Mouse (Mus musculus): ENCODE data around the gene Ryr3. TPM values are rescaled to one million over a fixed set of nuclear protein-coding genes. Genes with fewer than 3 reads are reported as not detected.

Gene Ryr3
- total RNA-seq, 2 experiments from 2014 or later, result 76.9 to 86.6 TPM

DNA sequence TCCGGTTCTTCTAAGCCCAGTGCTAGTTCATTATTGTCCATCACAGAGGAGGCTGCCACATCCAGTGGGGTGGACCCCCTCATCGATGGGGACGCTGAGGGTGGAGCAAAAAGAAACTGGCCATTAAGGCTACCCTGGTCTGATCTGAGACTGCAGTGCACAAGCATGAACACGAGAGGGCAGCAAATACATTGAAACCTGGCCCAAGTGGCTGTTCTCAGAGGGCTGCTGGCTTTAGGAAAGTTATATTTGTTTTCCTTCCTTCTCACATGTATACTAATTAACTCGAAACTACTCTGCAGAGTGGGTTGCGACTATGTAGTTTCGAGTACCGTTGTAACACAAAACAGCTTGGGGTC is 416.9 kb downstream of the Ryr3 start:
- Histone ChIP-seq H3K27ac (no peak overlapping the region), H3K4me3 (no peak overlapping the region)
- TF ChIP-seq CTCF (conservative IDR thresholded peaks at IDR 0.05), result peak; percentile 92
- DNase-seq (ENCODE audit: low spot score in 2 of 2), result peak; percentile 39 to 78

DNA sequence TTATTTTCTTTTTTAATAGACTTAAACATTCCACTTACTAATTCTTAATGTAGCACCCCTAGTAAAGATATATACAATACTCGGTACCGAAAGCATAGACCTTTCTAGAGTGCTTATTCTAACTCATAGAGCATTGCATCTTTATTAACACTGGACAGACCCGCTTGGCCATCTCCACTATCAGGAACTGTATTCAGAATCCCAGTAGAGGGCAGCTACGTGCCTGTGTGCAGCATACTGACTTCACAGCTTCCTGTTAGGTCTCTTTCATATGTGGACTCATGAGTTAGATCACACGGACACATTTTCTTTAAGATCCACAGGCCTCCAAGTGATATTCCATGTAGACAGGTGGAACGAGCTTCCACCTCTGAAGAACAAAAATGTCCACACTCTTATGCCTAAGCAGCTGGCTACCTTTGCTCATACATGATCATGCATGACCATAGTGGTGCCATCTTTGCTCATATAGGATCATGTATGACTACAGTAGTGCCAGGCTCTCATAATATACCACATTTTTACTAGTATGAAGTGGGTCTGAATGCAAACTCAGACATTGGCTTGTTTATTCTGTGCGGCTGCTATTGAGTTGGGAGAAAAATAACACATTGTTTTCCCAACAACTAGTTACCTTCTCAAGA is 417.4 kb downstream of the Ryr3 start:
- Histone ChIP-seq H3K27ac (no peak overlapping the region), H3K4me3 (no peak overlapping the region)
- no peak for DNase-seq (ENCODE audit: low spot score in 2 of 2)
- no peak for TF ChIP-seq CTCF (conservative IDR thresholded peaks at IDR 0.05)

DNA sequence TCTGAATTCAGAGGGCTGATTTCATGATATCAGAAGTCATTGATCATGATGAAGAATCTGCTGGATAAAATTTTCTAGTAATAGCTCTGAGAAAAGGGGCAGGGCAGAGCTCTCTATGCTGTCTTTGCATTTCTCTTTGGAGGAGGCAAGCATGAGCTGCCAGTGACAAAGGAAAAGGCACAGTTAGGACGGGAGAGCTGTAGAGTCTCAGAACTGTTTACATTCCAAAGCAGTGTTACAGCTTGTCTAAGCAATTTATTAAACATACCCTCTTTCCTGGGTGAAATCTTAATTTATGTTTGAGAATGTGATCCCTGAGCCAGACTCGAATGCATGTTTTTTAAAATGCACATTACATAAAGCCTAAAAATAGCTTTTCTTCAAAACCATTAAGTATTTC is 435.3 kb downstream of the Ryr3 start:
- TF ChIP-seq CTCF (conservative IDR thresholded peaks at IDR 0.05), result no peak
- no peak for DNase-seq (ENCODE audit: low spot score in 2 of 2)
- Histone ChIP-seq H3K4me3 (no peak overlapping the region), H3K27ac (no peak overlapping the region)

DNA sequence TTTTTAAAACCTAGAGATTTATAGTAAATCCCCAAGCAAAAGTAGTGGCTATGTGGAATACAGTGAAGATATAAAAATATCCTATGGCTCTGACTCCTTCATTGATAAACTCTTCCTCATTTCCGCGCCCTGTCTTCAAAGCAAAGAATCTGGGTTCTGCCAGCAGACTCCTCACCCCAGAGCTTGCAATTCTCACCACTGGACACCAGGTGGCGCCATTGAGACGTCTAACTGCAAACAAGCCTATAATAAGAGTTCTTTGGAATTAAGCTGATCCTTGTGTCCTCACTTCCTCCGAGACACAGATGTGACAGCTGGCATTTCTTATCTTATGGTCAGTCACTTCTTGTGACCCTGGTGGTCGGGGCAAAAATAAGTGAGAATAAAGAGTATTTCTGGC is 442.1 kb downstream of the Ryr3 start:
- TF ChIP-seq CTCF (conservative IDR thresholded peaks at IDR 0.05), result peak; percentile 96
- Histone ChIP-seq H3K4me3 (no peak overlapping the region), H3K27ac (no peak overlapping the region)
- peak; percentile 71 to 85 for DNase-seq (ENCODE audit: low spot score in 2 of 2)

DNA sequence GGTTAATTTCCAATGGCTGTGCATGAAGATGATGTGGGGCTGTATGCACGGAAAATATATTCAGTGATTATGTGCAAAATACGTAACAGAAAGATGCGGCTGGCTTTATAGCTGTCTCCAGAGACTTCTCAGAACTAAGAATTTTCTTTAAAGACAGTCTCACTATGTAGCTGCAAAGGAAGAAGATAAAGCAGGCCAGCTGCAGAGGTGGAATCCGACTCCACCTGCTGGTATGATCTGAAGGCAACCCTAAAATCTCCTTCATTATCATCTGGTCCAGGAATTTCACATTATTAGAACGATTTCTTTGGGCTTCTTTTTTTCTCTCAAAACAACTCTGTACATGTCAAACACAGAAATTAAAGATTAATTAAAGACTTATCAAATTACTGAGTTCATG is 449.2 kb downstream of the Ryr3 start:
- Histone ChIP-seq H3K4me3 (no peak overlapping the region), H3K27ac (no peak overlapping the region)
- no peak for DNase-seq (ENCODE audit: low spot score in 2 of 2)
- TF ChIP-seq CTCF (conservative IDR thresholded peaks at IDR 0.05), result peak; percentile 65

DNA sequence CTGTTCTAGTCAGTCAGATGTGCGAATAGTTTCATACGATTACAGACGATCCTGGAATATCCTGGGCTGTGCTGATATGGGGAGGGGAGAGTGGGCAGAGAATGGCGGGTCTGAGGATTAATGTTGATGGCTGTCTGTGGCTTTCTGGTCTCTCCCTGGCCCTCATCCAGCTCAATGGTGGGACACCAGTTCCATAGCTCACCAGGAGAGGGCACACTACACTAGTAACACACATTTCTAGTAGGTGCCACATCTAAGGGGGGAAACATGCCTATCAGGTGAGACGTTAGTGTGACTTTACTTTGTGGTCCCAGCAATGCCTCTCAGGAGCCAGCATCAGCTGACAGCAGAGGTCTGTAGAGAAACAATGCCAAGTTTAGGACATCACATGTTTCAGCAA is 451.9 kb downstream of the Ryr3 start:
- peak; percentile 74 for TF ChIP-seq CTCF (conservative IDR thresholded peaks at IDR 0.05)
- DNase-seq (ENCODE audit: low spot score in 2 of 2), result peak in 1 of 2 experiments; percentile 35
- no peak overlapping the region for H3K4me3 ChIP-seq
- H3K27ac ChIP-seq, result no peak overlapping the region

DNA sequence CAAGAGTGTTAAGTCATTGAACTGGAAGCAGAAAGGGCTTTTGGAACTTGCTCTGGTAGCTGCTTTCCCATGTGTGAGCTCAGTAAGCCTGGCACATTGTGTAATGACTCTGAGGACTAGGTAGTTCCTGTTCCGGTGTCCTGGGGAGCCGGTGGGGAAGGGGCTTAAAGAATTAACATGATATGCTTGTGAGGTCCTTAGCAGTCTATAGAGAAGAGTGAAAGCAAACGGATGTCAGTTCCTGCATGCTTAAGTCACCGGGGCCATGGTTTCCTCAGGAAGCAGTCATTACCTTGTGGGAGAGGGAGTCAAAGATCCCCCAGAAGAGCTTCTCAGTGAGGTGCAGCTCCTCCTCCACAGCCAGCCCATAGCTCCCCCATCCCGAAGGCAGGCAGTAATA is 452.6 kb downstream of the Ryr3 start:
- no peak overlapping the region for H3K4me3 ChIP-seq
- H3K27ac ChIP-seq, result no peak overlapping the region
- no peak for DNase-seq (ENCODE audit: low spot score in 2 of 2)
- TF ChIP-seq CTCF (conservative IDR thresholded peaks at IDR 0.05), result no peak

DNA sequence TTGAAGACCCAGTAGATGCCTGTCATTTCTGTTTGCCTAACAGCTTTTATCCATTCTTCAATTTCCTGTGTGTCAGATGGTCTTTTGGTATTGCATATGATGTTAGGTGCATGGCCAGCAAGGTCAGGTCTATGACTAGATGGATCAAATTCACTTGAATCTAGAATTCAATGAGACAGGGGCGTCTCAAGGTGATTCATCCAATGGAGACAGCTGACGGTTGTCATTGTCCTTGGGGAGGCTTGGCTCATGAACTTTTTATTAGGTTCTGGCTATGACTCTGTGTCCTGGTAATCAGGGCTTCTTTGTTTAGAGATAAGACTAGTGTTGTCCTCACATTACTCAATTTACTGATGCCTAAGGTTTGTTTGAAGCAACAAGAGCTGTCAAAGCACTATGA is 454.9 kb downstream of the Ryr3 start:
- no peak for TF ChIP-seq CTCF (conservative IDR thresholded peaks at IDR 0.05)
- no peak for DNase-seq (ENCODE audit: low spot score in 2 of 2)
- Histone ChIP-seq H3K27ac (no peak overlapping the region), H3K4me3 (no peak overlapping the region)

DNA sequence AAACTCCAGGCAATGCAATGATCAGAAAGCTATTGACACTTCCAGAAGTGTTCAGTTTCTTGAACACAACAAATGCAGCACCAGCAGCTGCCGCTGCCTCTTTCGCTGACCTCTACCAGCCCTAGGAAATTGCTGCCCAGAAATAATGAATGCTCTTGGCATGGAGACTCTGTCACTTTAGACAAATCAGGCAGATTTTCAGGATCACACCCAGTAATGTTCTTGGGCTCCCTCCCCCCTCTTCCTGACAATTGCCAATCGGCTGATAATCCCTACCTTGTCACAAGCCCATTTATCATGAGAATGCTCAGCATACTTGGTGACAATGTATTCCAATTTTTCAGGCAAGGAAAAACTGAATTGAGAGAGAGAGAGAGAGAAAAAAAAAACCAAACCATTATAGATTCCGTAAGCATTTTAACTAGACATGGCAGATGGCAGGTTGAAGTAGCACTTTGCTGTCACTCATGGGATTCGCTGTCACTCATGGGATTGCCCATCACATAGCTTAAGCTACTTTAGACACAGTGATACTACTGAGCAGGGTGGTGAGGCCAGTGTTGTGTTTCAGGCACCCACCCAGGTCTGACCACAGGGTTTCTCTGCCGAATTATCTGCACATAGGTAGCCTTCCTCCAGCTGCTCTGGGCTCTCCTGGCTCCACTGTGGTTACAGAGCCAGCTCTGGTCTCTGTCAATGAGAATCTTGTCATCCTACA is 455.5 kb downstream of the Ryr3 start:
- no peak for DNase-seq (ENCODE audit: low spot score in 2 of 2)
- no peak for TF ChIP-seq CTCF (conservative IDR thresholded peaks at IDR 0.05)

DNA sequence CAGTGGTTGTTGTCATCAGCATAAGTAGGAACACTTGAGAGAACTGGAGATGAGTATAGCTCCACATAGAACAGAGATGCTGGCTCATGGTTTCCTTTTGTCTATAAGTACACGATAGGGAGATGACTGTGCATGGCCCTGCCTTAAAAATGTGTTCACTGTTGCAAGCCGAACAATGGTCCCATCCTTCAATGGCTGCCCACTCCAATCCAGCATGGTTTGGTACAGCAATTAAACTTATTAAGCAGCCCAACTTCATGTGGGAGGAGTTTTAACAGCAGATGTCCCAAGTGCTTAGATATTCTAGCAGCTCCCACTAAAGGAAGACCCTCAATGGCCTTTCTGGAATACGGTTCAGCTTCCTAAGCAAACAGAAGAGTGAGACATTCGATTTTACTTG is 456.2 kb downstream of the Ryr3 start:
- no peak overlapping the region for H3K4me3 ChIP-seq
- no peak for DNase-seq (ENCODE audit: low spot score in 2 of 2)
- no peak overlapping the region for H3K27ac ChIP-seq
- no peak for TF ChIP-seq CTCF (conservative IDR thresholded peaks at IDR 0.05)

More for the DNA sequence above, 455.5 kb downstream of the Ryr3 start:
- Histone ChIP-seq H3K4me3 (no peak overlapping the region), H3K27ac (no peak overlapping the region)

DNA sequence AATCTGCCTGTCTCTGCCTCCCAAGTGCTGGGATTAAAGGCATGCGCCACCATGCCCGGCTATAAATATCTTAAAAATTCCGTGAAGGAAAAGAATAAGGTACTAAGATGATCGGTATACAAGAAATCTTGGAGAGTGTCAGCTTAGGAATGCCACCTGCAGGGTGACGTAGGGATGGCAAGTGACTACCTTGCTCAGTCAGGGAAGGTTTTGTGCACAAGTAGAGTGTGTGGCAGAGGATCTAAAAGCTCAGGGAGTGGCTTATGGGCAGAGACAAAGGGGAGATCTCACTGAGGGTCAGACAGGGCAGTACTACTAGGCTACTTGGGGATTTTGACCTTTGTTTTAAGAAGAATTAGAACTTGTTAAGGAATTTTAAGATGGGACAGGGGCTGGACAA is 457.2 kb downstream of the Ryr3 start:
- TF ChIP-seq CTCF (conservative IDR thresholded peaks at IDR 0.05), result peak; percentile 50
- H3K27ac ChIP-seq, result no peak overlapping the region
- H3K4me3 ChIP-seq, result no peak overlapping the region
- no peak for DNase-seq (ENCODE audit: low spot score in 2 of 2)

DNA sequence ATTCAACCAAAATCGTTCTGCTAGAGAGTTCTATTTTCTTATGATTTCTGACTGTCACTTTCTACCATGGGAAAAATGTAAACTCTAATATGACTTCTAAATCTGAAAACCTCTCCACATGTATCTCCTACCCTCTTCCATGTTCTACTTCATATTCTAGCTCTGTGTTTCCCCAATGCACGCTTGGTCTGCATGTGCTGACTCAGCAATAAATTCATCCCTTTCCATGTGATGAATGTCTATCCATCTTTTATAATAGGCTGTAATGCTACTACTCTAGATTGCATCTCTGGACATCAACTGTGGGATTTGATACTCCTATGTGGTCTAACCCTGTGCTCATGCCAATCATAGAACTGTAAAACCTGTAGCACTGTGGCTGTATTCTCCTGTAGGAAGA is 458.2 kb downstream of the Ryr3 start:
- DNase-seq (ENCODE audit: low spot score in 2 of 2), result no peak
- no peak overlapping the region for H3K27ac ChIP-seq
- H3K4me3 ChIP-seq, result no peak overlapping the region
- TF ChIP-seq CTCF (conservative IDR thresholded peaks at IDR 0.05), result no peak

DNA sequence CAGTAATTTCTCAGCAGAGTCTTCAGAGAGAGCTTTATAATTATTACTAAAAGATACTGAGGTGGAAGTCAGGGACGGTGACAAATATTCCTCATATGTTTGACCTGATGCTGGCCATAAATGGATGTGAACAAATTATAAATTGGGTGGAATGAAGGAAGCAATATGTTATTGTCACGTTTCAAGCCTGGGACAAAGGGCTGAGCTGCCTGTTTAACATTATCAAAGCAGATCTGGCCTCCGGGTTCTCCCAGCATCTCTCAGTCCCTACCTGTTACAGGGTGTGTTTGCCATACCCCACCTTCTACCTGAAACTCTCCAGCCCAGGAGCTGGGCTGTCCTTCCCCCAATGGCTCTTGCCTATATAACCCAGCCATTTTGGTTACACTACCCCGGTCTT is 463.6 kb downstream of the Ryr3 start:
- Histone ChIP-seq H3K27ac (no peak overlapping the region), H3K4me3 (no peak overlapping the region)
- DNase-seq (ENCODE audit: low spot score in 2 of 2), result no peak
- no peak for TF ChIP-seq CTCF (conservative IDR thresholded peaks at IDR 0.05)

DNA sequence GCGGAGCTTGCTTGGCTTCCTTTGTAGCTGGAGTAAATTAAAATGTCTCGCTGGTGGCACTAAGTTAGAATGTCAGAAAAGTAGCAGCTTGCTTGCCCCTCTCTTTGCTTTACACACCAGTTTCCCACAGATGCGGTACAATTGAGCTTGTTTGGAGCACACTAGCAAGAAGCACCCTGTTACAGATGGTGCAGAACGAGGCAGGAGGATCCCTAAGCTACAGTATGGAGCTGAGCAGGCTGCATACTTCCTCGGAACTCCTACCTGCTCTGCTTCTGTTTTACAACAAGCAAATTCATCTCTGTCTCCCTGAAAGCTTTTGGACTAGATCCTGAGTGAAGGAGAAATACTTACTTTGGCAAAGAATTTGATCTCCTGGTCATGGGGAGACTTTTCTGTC is 465.5 kb downstream of the Ryr3 start:
- Histone ChIP-seq H3K27ac (no peak overlapping the region), H3K4me3 (no peak overlapping the region)
- peak in 1 of 2 experiments; percentile 42 for DNase-seq (ENCODE audit: low spot score in 2 of 2)
- TF ChIP-seq CTCF (conservative IDR thresholded peaks at IDR 0.05), result no peak
